Mouse (Mus musculus) hindbrain, embryonic 14.5 days (tissue): ENCODE measurements around the gene Iglon5. TPM values are rescaled to one million over a fixed set of nuclear protein-coding genes. Genes with fewer than 3 reads are reported as not detected.
A peak's percentile ranks its signal among the peaks of the same experiment; 100 is the strongest.

Experiments used
- ATAC-seq: fragments of 200-750 bp; cut with Nextera tagmentation; 2 replicates; pipeline ENCODE4 v1.8.0; 2017; ENCODE audit warnings: moderate number of reproducible peaks, mild to moderate bottlenecking, moderate TSS enrichment, moderate library complexity; ENCODE audit not compliant: low FRiP score
- DNase-seq: peaks from one replicate; pipeline ENCODE4 v3.0.0-alpha.2; 2015; ENCODE audit warnings: low spot score
- H3K27ac ChIP-seq: fragments of 300-500 bp; sonication (generic); 2 replicates; pipeline ENCODE4 v1.5.1; 2014; ENCODE audit warnings: mild to moderate bottlenecking, moderate library complexity
- H3K27me3 ChIP-seq: fragments of 300-500 bp; sonication (generic); 2 replicates; pipeline ENCODE4 v1.6.1; 2014; ENCODE audit warnings: mild to moderate bottlenecking, low read length, mixed read lengths; ENCODE audit not compliant: control insufficient read depth, insufficient read depth
- H3K36me3 ChIP-seq: fragments of 300-500 bp; sonication (generic); replicated peaks from 2 replicates; pipeline ENCODE4 v1.6.1; 2014; ENCODE audit not compliant: control insufficient read depth, insufficient read depth
- H3K4me1 ChIP-seq: fragments of 300-500 bp; sonication (generic); replicated peaks from 2 replicates; pipeline ENCODE4 v1.6.1; 2014; ENCODE audit warnings: antibody characterized with exemption, low read length, mixed read lengths; ENCODE audit not compliant: control insufficient read depth, insufficient read depth
- H3K4me2 ChIP-seq: fragments of 300-500 bp; sonication (generic); replicated peaks from 2 replicates; pipeline ENCODE4 v1.6.1; 2014; ENCODE audit warnings: mild to moderate bottlenecking, moderate library complexity
- H3K4me3 ChIP-seq: fragments of 300-500 bp; sonication (generic); replicated peaks from 2 replicates; pipeline ENCODE4 v1.5.1; 2014; ENCODE audit warnings: mild to moderate bottlenecking, low read length
- H3K9ac ChIP-seq: fragments of 300-500 bp; sonication (generic); 2 replicates; pipeline ENCODE4 v1.6.1; 2014
- H3K9me3 ChIP-seq: fragments of 300-500 bp; sonication (generic); 2 replicates; pipeline ENCODE4 v1.6.1; 2016; ENCODE audit warnings: low read length; ENCODE audit not compliant: control insufficient read depth
- WGBS: fragments of 180-500 bp; shearing (Covaris S2); extraction: QIAGEN DNeasy Blood & Tissue Kit; methylation state at CpG from one replicate; pipeline ENCODE4 v1.1.7; 2014; 5-methylcytosine and 5-hydroxymethylcytosine counted together
- polyA plus RNA-seq: library from polyadenylated mRNA; unstranded; fragments of >200 nt; fragmentation: Nextera tagmentation; extraction: Ambion mirVana; gene quantifications from 2 replicates; pipeline ENCODE4 v1.2.1, GENCODE M21; 2014

Iglon5 gene
- polyA plus RNA-seq, 1 experiment from 2014 or later, result 11.1 TPM

DNA sequence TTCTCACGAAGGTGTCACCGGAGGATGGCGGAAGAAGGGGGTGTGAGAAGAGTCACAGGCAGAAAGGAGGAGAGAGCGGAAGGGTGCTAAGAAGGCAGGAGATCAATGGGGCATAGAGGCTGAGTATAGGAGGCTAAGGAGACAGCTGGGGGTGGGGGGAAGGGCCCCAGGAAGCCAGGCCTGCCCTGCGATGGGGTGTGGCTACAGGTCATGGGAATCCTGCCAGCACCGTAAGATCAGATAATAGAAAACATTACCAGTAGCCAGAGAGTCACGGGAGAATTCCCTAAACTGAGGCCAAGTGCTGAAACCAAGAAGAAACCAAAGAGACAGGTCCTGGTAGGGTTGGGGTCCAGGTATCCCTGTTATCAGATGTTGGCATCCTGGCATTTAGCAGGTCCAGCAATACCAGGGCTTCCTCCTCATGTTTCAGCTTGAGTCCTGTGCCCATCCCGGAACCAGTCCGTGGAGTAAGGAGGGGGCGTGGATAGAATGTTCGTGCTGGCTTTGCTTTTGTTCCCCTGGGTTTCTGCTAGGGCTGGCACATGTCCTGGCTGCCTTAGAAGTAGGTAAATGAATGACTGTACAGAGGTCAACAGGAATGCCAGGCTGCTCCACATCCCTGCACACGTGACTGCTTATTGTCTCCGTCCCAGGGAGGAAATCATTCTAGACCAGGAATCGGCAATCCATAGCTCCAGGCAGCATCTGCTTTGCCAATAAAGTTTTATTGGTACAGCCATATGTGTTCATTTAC lies 36.1 kb downstream of the Iglon5 start:
- Histone ChIP-seq H3K4me1 (no peaks in the 10 kb centered on the region), H3K4me2 (no peak overlapping the region), H3K9me3 (no peaks in the 10 kb centered on the region), H3K27ac (no peak overlapping the region), H3K9ac (no peak overlapping the region), H3K27me3 (no peaks in the 10 kb centered on the region), H3K36me3 (peaks cover 26% of the 10 kb centered on the region), H3K4me3 (no peak overlapping the region)
- DNase-seq (no peak), ATAC-seq (no peak)
- WGBS, result 93% methylated on average over 14 of the region's 14 CpGs

DNA sequence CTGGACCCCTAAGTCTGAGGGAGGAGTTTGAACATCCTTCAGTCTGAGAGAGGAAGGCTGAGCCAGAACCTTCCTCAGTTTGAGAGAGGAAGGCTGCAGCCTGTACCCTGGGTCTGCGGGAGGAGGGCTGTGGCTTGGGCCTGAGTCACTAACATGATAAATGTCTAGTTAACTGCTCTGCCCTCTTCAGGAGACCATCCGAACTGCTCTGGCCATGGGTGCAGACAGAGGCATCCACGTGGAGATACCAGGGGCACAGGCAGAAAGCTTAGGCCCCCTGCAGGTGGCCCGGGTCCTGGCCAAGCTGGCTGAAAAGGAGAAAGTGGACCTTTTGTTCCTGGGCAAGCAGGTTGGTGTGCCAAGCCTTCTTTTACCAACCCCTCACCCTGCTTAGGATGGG lies 37.3 kb downstream of the Iglon5 start:
- Histone ChIP-seq H3K4me1 (no peaks in the 10 kb centered on the region), H3K9ac (no peak overlapping the region), H3K4me3 (no peak overlapping the region), H3K9me3 (no peaks in the 10 kb centered on the region), H3K36me3 (peaks cover 26% of the 10 kb centered on the region), H3K4me2 (no peak overlapping the region), H3K27me3 (no peaks in the 10 kb centered on the region), H3K27ac (no peak overlapping the region)
- no peak for DNase-seq
- ATAC-seq, result no peak
- WGBS, result 49% methylated on average over 4 of the region's 4 CpGs

DNA sequence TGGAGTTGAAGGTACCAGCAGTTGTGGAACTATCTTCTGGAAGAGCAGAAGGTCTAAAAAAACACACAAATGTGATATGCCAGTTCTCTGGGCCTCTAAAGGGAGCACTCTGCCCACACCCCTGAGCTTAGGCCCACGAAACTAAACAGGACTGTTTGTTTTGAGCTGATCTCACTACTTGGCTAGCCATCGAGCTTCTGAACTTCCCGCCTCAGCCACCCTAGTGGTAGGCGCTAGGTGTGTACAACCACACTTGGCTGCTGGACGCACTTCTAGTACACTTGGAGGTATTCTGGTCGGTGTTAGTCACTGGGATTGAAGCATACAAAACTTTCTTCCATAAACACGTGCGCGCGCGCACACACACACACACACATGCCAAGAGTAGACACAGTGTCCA lies 38.1 kb downstream of the Iglon5 start:
- Histone ChIP-seq H3K9ac (no peak overlapping the region), H3K4me2 (no peak overlapping the region), H3K4me1 (no peaks in the 10 kb centered on the region), H3K27me3 (no peaks in the 10 kb centered on the region), H3K27ac (no peak overlapping the region), H3K9me3 (no peaks in the 10 kb centered on the region), H3K4me3 (no peak overlapping the region), H3K36me3 (peaks cover 23% of the 10 kb centered on the region)
- no peak for ATAC-seq
- no peak for DNase-seq
- 97% methylated on average over 11 of the region's 11 CpGs for WGBS

DNA sequence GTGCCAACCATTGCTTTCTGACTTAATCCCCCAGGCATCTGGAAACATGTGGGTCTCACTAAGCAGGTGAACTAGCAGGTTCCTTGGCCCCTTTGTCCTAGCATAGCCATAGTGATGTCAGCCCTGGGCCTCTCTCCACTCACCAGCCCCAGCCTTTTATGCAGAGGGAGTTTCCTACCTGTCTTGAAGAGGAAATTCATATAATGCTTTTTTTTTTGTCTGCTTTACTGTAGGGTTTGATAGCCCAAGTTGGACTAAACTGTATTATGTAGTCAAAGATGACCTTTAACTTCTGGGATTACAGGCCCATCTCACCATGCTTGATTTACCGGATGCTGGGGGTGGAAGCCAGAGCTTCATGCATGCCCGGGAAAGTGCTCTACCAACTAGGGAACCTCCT lies 40.1 kb downstream of the Iglon5 start:
- Histone ChIP-seq H3K4me3 (no peak overlapping the region), H3K27ac (no peak overlapping the region), H3K27me3 (no peaks in the 10 kb centered on the region), H3K4me2 (no peak overlapping the region), H3K9ac (no peak overlapping the region), H3K9me3 (no peaks in the 10 kb centered on the region), H3K4me1 (peaks cover 6% of the 10 kb centered on the region), H3K36me3 (peaks cover 18% of the 10 kb centered on the region)
- ATAC-seq (no peak), DNase-seq (no peak)
- 100% methylated on average over 2 of the region's 2 CpGs for WGBS

DNA sequence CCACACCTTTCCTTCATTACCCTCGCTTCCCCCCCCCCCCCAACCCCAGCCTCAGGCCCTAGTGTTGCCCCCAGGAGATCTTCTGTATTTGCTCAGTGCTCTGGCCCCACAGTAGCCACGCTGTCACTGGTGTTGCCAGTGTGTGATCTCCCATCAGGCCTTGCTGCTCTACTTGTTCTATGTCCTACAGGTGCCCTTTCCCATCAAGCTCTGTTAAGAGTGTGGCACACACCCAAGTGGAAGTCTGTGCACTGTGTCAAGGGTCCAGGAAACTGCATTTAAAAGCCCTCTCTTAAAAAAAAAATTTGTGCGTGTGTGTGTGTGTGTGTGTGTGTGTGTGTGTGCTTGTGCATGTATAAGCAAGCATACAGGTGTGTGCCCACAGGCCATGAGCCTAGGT lies 41.6 kb downstream of the Iglon5 start:
- no peak overlapping the region for H3K27ac ChIP-seq
- no peaks in the 10 kb centered on the region for H3K27me3 ChIP-seq
- 96% methylated on average over 2 of the region's 3 CpGs for WGBS
- peaks cover 13% of the 10 kb centered on the region for H3K4me1 ChIP-seq
- no peak overlapping the region for H3K9ac ChIP-seq
- no peak for ATAC-seq
- no peak overlapping the region for H3K4me2 ChIP-seq
- DNase-seq, result no peak
- no peak overlapping the region for H3K4me3 ChIP-seq
- H3K9me3 ChIP-seq, result no peaks in the 10 kb centered on the region
- peaks cover 6% of the 10 kb centered on the region for H3K36me3 ChIP-seq

DNA sequence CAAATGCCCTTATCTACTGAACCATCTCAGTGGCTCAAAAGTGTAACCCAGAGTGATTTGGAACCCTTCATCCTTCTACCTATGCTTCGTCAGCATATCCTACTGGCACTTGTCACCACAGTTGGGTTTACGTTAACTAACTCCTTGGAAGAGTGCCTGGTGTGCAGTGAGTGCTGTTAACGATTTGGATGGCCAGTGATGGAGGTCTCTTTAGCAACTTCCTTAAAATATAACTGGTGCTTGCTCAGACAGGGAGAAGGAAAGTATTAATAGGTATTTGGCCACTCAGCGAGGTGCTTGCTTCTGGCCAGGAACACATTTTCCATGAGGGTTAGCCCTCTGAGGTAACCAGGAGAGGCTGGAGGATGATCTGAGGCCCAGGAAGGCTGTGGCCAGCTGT lies 42.1 kb downstream of the Iglon5 start:
- Histone ChIP-seq H3K27me3 (no peaks in the 10 kb centered on the region), H3K9ac (no peak overlapping the region), H3K9me3 (no peaks in the 10 kb centered on the region), H3K4me2 (no peak overlapping the region), H3K36me3 (peaks cover 2% of the 10 kb centered on the region), H3K4me3 (no peak overlapping the region), H3K27ac (no peak overlapping the region), H3K4me1 (peaks cover 14% of the 10 kb centered on the region)
- no peak for ATAC-seq
- 91% methylated on average over 4 of the region's 4 CpGs for WGBS
- DNase-seq, result no peak

DNA sequence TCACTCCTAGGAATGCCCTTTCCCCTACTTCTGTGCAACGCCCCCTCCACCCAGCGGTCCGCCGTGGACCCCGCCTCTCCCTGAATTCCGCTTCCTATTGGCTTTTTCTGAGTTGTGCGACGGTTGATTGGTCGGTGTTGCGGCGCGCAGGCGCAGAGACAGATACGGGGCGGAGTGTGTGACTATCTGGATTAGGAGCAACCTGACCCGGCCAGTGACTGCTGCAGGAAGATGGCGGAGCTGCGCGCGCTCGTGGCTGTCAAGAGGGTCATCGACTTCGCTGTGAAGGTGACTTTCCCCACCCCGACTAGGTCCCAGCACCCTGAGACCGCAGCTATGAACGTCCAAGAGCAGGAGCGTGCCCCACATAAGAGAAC lies 46.0 kb downstream of the Iglon5 start, which contains the start of the genes Etfb and Gm45233:
TSS of gene Etfb (plus strand) at position 167 of the 377 bp plus-strand sequence.
TSS of gene Gm45233 (plus strand) at position 212 of the 377 bp plus-strand sequence.
- DNase-seq, result peak; percentile 93
- ATAC-seq, result peak; percentile 97
- peak within 1 kb of the TSS; percentile 84 for H3K4me2 ChIP-seq
- peak within 1 kb of the TSS; percentile 58 for H3K9ac ChIP-seq
- no peaks in the 10 kb centered on the region for H3K27me3 ChIP-seq
- no peaks in the 10 kb centered on the region for H3K36me3 ChIP-seq
- peak within 1 kb of the TSS; percentile 50 for H3K4me3 ChIP-seq
- peak within 1 kb of the TSS; percentile 91 for H3K27ac ChIP-seq
- H3K4me1 ChIP-seq, result peaks cover 19% of the 10 kb centered on the region
- WGBS, result under 1% methylated on average over 27 of the region's 27 CpGs
- no peaks in the 10 kb centered on the region for H3K9me3 ChIP-seq

DNA sequence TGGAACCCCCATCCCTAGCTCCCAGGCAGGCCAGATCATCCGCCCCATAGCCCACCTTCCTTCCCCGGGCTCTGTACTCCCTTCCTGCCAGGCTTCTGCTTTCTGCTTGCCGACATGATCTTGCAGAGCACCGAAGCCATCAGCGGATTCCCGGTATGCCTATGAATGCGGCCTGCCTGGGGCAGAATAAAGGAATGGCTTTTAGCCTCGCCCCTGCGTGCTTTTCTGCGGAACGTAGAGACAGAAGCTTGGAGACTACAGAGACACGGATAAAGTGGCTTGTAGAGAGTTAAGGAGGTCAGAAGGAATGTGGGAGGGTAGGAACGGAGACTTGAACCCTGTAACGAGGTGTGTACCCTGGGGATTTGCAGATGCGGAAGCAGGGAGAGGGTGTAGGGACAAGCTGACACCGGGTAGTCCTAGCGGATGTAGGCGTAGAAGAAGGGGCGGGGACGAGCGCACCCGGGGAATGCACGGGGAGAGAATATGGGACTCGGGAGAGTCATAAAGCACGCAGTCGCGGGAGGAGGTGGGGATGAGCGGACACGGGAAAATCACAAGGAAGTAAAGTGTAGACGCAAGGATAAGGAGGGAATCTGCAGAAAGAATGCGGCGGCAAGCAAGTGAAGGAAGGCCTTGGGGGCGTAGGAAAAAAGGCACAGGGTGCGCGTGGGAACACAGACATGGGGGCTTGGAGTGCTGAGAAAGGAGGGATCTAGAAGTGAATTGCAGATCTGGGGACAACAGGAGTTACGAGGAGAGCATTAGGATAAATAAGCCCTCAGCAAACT lies 46.6 kb downstream of the Iglon5 start:
- Histone ChIP-seq H3K4me1 (peaks cover 19% of the 10 kb centered on the region), H3K9ac (peak overlapping the region; percentile 58), H3K27ac (peak overlapping the region; percentile 91), H3K4me2 (peak overlapping the region; percentile 84), H3K9me3 (no peaks in the 10 kb centered on the region), H3K27me3 (no peaks in the 10 kb centered on the region), H3K36me3 (no peaks in the 10 kb centered on the region), H3K4me3 (peak overlapping the region; percentile 50)
- under 1% methylated on average over 36 of the region's 36 CpGs for WGBS
- peak; percentile 60 for DNase-seq
- ATAC-seq, result peak; percentile 79

DNA sequence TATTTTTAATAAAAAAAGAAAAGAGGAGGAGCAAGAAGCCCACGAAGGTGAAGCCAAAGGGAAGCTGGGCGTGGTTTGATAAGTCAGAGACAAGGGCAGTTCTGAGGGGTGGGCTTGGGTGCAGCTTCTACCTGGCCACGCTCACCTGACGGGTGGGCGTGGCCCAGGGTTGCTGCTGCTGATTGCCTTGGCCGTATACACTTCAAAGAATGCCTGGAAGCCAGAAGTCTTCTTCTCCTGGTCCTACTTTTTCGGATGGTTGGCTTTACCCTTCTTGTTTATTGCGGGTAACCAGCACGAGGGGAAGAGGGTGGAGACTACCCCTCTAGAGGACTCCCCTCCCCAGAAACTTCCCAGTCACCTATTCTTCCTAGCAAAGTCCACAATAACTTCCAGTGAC lies 47.2 kb downstream of the Iglon5 start:
- Histone ChIP-seq H3K4me3 (peak overlapping the region; percentile 50), H3K9me3 (no peaks in the 10 kb centered on the region), H3K27ac (peak overlapping the region; percentile 91), H3K4me2 (peak overlapping the region; percentile 84), H3K9ac (peak overlapping the region; percentile 58), H3K36me3 (no peaks in the 10 kb centered on the region), H3K27me3 (no peaks in the 10 kb centered on the region), H3K4me1 (peaks cover 19% of the 10 kb centered on the region)
- 13% methylated on average over 9 of the region's 9 CpGs for WGBS
- ATAC-seq (no peak), DNase-seq (no peak)
